Mouse (Mus musculus) cerebellum, adult 9-10 months (tissue): ENCODE measurements at regions not wholly inside any gene's neighbourhood (a gene's known extent, or its start where the extent isn't known, plus 50 kb on each side); places are given as distances from the start of the nearest gene placed in this dataset.

Experiments
- DNase-seq: peaks from one replicate; pipeline ENCODE4 v3.0.0; 2022

DNA sequence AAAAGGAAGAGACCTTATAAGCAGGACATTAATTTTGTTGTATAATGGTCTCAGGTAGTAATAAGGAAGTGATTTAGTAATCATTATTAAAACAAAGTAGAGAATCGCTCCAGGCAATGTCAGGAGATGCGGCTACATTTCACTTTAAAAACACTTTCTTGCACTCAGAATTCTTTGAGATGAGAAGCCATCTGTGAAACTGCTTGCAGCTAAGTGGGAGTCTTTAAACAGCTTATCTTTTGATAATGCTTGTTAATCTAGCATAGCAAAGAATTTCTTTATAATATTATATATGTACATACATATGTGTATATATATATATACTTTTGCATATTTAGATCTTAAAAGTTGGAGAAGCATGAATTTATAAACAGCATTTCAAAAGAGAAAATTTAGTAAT, 133.1 kb upstream of the Klf6 start:
- no peak for DNase-seq

DNA sequence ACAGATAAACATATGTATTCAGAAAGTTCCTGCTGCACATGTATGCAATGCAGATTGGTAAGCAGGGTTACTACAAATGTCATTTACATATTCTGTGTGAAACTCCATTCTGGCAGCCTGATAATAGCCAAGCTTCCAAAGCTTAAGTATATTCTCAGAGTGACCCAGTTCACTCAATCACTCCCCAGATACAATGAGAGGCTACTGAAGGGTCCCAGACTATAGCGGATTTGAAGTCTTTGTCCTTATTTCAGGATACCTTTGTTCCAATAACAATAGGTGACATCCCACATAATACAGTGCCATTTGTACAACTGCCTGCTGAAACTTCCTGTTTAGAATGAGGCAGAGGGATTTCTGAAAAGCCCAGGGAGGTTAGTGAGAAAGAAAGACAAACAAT, 132.5 kb upstream of the Klf6 start:
- DNase-seq, result no peak

DNA sequence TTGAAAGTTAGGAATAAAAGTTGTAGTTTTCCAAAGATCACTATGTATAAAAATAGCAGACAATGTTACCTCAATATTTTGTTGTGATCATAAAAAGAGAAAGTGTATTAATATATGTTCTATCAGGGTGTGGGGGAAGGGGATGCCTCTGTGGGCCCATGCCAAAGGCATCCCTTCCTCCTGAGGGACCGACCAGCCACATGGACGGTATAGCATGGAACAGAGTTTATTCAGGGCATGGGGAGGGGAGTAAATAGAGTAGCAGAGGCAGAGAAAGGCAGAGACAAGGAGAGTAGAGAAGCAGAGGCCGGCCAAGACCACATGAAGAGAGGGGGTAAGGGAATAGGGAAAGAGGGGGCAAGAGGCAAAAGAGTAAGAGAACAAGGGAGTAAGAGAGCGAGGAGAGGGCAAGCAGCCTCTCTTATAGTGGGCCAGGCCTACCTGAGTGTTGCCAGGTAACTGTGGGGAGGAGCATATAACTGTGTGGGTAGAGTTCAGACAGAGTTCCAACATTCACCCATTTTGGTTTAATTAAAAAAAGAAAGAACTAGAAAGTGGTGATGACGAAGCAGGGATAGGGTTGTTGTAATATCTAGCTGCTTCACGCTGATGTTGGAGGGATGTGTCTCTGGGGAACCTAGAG, 131.7 kb upstream of the Klf6 start:
- DNase-seq, result no peak

DNA sequence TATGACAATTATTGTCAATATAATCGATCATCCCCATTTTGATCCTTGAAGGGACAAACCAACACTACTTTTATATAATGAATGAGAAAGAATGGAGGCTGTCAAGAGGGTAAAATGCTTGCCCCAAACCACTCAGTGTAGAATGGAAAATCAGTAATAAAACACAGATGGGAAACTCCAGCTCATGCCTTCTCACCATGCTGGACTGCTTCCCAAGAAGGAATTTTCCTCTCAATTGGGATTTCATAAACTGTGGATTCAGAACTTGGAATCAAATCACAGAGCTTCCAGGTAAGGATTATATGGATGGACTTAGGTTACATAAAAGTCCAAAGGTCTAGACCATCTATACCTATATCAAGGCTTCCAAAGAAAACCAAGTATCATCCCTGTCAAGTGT, 129.1 kb upstream of the Klf6 start:
- DNase-seq, result no peak

DNA sequence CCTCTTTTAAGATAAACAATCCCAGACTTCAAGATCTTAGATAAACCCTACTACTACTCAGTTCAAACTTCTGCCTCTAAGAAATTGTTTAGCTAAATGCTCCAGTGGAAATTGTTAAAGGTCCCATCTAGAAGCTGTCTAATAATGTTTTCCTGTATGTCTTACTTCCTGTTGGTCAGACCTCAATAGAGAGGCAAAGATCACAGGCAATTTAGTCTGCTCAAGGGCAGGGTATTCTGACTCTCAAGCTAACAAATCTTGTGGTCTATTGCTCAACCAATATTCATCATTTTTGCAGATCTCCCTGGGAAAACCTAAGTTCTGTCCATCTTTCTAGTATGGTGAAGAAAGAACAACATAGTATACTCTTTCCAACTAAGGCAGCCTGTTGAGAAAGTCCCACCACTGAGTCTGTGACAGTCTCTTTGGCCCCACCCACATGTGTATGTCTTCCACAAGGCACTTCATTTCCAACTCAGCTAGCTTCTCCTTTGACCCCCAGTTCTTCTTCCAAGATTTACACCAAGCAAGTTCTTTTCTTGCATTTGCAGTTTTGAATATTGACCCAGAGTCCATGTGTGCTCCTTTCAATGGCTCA, 126.2 kb upstream of the Klf6 start:
- no peak for DNase-seq

DNA sequence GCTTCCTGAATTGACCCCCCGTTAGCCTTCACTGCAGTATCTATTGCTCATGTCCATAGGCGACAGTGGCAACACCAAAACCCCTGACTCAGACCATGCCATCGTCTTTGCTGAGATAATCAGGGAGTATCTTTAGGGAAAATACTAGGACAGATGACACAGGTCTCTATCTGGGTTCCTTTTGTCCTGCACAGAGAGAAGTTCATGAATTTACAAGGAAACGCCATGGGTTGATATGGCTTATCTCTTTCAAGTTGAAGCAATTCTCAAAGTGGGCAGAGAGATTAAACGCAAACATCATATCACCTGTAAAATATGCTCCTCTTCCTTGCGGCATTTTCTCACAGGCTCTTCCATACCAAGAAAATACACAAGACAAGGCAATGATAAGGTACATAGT, 124.8 kb upstream of the Klf6 start:
- DNase-seq, result no peak

DNA sequence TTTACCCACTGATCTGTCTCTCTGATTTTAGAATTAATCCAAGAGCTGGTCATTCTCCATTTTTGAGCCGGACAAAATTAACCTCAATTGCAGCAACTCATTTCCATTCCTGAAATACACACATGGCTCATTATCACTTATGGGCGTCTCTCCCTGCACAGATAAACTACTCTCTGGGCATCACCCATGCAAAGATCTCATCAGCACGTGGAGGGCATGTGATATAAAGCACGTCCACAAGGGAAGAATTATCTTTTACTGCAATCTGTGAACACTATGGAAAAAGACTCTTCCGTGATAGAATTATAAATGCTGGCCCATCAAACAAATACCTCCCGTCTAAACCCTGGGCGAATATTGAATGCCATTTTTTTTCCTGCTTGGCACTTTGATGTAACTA, 124.1 kb upstream of the Klf6 start:
- no peak for DNase-seq

DNA sequence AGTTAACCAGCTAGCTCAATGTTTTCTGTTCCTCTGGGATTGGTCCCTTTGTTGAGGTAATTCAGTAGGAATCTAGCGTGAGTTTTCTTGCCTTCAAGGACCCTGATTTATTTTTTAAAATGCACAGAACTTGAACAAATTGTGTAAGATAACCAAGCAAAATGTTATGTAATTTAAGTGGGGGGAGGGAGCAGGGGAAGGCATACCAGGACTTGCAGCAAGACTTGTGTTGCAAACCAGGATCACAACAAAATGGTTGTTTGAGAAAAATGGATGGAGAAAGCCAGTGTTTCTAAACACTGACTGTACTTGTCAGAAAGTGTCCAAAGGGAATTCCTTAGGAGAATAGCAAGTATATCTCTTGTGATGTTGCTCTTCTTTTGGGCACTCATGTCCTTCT, 120.5 kb upstream of the Klf6 start:
- no peak for DNase-seq

DNA sequence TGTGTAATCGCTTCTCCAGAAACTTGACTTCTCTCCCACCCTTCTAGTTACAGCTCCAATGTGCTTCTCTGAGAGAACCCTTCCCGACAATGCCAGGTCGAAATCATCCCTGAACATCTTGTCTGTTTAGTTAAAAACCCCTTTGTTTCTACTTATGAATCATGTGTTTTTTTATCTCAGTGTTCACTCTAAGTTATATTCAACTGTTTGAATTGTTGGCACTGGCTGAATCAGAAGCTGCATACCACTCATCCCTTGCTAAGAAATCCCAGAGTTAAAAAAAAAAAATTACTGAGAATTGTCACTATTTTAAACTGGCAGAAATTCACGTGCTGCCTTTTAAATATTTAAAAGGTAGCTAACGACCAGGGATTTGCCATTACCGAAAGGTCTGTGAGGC, 116.3 kb upstream of the Klf6 start:
- no peak for DNase-seq

DNA sequence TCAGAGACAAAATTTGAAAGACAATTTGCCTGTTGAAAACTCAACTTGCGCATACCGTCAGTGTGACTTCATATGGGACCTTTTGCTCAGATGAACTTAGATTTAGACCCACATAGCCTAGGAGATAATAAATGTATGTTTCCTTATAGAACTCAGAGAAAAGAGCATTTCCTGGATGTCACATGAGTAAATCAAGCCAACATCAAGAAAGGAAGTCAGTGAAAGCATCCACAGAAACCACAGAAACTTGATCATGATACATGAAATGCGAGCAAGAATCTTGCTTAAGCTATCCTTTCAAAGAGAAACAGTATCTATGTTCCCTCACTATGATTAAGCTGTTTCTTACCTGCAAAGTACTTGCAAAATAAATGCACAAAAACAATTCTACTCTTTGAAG, 104.1 kb upstream of the Klf6 start:
- DNase-seq, result no peak

DNA sequence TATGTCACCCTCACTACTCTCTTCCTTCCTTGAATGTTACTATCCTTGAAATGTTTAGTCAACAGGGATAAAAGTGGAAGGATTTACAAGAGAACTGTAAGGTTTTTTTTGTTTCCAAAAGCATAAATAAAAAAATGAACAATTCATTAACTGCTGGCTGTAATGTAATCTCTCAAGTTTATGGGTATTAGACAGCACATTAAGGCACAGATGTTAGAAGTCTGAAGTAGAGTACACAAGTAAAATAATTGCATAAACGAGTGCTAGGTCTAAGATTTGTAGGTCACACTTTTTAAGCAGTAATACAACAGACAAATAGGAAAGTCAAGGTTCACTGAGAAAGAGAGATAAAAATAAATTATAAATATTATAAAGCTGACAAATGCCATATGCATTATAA, 103.3 kb upstream of the Klf6 start:
- no peak for DNase-seq

DNA sequence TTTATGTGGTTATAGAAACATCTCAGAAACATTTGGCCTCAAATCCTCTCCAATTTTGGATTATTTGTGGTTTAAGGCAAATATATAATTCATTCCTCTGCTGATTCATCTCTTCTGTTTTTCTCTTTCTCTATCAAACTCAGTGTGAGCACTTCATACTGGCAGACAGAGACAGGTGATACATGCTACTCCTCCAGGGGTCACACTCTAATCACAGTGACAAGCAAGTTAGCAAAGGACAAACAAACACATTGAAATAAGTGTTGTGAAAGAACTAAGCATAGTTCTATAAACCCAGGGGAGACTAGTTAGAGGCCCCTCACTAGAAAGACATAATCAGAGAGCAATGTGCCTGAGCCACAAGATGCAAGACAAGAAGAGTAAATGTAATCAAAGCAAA, 101.3 kb upstream of the Klf6 start:
- DNase-seq, result no peak

DNA sequence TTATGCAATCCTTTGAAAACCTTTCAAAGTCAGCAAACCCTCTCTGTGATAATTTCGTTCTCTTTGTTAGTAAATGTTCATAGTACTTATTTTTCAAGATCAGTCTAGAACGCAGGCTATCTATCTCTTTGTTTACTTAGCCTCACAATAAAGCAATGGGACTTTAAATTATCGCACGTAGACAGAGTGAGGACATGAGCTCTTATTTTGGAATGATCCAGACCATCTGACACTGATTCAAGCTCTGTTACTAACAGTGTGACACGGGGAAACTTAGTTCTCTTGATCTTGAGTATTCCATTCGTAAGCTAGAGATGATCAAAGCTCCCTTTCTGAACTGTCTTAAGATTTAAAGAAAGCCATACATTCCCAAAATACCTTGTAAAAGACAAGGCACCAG, 94.9 kb upstream of the Klf6 start:
- no peak for DNase-seq

DNA sequence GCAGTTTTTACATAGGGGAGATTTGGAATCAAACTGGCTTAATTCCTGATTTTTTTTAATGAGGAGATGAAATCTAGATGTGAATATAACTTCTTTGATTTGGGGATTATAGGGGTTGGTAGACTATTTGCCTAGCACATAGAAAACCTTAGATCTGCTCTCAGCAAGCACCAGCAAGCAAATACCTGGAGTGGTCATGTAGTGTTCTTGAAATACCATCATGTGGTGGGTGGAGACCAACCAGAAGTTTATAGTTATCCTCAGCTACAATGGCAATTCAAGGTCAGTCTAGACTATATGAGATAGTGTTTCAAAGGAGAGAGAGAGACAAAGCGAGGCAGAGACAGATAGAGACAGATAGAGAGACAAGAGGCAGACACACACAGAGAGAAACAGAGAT, 94.1 kb upstream of the Klf6 start:
- no peak for DNase-seq

DNA sequence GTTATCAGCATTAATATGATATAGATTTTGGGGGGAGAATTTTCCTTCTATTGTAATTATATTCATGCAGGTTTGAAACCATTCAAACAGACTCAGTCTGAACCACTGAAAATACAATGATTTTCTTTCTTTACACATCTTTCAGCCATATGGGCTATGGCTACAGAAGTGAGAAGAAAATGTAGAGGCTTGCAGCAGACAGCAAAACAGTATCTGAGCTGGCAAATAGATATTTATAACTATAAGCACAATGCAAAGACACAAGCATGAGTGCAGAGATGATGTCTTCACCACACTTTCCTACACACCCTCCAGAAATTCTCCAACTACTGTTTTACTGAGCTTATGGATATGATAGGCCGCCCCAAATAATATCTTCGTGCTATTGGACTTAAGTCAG, 92.6 kb upstream of the Klf6 start:
- DNase-seq, result no peak

DNA sequence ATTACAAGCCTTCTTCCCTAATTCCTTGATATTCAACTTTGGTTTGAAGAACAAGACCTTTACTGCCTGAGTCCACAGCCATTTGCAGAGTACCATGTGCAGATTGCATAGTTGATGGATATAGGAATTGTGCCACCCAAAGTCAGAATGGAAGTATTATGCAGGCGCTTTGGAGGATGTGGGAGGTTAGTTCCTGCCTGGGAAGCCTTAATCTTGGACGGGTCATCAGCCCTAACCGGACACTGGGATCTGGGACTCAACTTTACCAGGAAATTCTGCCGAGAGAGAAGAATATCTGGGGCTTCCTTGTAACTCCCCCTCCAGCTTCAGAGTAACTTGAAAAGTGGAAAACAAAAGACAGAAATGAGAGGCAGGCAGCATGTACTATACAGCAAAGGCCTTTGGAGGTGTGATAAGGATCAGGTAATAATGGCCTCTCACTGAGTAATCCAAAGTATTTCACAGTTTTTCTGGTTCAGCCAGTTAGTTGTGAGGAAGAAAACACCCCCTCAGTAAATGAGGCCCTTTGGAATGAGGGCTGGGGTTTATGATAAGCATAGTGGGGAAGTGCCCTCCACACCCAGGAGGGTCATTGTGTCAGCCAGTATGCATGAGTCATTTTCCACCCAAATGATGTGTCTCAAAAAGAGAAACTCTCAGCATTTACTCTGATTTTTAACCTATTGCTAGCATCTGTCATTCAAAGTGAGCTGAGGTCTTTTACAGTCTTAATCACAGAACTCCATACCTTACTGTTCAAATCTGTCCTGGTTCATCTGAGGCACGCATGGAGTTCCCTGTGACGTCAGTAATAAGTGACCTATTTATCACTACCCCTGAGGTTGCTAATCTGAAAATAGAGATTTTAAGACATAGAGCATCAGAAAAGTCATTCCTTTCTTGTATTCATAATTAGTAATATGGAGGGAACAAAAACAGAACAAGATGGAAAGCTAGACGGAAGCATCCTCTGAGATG, 91.7 kb upstream of the Klf6 start:
- DNase-seq, result no peak

DNA sequence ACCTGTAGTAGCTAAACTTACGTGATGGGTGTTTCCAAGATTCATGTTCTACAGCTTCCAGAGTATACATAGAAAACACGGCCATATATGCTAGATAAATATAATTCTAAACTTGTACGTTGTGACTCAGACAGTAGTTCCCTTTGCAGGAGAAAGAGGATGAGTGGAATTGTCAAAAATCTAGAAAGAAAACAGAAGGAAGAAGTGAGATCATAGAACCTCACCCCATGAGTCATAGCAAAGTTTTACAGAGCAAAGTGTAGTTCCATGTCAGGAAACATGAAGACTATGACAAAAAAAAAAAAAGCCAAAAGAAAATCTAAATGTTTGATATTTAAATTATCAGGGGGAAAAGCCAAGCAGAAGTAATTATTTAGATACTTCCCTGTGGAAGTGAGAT, 87.5 kb upstream of the Klf6 start:
- no peak for DNase-seq

DNA sequence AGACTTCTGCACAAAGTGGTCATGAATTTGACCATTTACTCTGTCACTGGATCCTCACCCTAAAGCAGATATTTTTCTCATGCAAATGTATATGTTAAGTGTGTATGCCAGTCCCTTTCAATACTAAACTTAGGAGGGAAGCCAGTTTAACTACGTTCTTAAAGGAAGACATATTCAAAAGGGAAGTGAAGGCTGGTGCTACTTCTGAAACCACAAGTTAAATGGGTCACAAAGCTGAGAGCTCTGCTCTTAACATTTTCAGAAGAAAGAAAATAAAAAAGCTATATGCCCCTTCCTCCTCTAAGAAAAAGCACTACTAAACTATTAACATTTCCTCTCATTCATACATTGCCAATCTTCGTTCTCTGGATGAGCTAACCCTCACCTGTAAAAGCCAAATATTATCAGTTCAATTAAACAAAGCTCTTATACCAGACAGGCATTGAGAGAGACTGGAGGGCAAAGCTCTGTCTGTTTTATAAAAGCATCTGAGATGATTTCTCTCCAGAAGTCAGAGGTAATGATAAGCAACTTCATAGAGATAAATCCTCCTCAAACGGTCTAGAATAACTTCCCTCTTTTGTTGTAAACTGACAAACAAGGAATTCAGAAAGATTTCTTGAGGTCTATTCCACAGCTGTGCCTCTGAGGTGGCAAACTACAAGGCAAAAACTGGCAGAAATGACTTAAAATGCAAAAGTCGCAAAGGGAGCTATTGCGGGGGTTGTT, 82.7 kb upstream of the Klf6 start:
- no peak for DNase-seq

DNA sequence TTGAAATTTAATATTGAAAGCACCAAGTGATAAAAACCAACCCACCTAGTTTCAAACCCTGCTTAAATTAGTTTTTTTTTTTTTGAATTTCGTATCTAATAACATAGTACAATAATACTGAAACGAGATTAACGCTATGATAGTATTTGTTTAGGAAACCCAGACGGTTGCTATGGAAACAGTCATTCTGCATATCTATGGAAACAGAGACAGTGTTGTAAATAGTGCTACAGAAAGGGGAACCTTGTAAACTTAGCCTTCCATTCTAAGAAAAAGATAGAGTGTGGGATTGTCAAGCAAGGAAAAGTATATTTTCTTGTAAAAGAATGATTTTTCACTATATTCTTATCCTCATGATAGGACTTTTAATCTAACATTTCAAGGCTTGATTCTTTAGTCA, 81.9 kb upstream of the Klf6 start:
- DNase-seq, result no peak

DNA sequence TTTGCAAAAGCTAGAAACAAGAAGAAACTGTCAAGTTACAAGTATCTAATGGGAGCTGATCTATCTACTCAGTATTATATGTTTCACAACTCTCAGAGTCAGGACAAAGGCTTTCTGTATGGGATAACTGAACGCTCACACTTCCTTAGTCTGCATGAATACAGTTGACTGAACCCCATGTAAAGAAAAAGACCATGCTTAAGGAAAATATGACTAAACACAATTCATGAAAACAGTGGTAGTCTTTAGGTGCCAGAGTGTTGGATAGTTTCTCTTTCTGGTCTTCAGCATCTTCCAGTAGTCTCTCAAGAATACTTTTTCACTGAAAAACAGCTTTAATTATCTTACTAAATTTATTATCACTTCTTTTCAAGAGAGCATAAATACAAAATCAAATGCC, 78.7 kb upstream of the Klf6 start:
- DNase-seq, result no peak

DNA sequence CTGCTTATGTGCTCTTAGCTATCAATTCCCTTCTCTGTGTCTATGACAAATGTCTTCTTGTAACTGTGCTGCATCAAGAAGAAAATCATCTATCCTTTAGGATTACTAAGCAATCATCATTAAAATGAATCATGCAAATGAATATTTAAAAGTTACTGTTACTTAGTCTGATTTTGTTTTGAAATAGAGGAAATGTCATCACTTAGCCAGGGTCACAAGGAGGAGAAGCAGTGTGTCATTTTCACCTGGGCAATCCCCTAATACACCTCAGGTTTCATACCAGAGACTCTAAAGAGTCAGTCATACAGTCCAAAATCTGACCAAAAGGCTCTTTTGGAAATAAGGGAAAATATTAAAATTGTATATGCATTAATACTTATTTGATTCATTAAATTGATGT, 74.2 kb upstream of the Klf6 start:
- no peak for DNase-seq

DNA sequence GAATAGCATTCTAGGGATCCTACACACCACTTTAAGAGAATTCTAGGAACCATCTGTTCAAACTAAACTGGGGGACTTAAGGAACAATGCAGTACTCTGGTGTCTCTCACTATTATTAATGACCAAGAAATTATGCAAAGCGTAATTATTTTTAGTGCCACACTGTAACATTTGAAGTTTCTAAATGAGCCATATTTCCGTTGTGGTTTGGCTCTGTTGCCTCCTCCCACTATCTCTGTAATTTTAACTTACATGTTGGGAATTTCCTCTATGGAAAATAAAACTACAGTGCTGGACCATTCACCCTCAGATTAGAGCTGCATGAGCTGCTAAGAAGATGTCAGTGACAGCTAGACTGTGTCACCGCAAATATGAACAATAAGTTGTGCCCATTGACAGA, 72.0 kb upstream of the Klf6 start:
- DNase-seq, result no peak

DNA sequence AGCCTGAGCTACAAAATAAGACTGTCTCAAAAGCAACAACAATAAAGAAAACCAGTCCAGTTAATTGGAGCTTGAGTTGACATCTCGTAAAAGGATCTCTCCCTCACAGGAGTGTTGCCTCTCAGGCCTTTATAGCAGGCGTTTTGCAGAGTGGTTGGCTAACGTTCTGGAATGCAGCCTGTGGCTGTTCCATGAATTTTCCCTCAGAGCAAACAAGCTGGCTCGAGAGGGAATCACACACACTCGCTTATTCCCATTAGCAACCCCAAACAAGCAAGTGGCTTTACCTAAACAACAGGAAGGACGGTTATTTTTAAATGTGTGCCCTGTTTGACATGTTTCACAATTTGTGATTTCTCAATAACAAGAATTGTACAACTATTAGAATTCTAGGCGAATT, 59.2 kb upstream of the Klf6 start:
- DNase-seq, result no peak

DNA sequence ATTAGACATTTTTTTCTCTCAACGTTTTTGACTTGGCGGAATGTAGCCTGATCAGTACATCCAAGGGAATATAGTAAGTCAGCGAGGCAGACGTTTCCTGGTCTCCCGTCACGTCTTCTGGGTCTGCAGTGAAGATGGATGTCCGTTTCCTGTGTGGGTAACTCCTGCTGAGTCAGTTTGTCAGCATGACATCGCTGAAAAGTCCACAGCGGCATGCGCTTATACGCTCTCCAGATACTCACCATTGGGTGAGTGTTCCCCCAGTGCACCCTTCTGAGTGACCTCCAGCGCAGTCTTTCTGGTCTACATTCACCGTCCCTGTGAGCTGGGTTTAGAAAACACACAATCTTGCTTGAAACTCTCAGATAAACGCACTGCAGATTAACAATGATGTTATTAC, 58.5 kb upstream of the Klf6 start:
- no peak for DNase-seq
